Mouse (Mus musculus) left cerebral cortex, adult 2 months (tissue): ENCODE results near the gene 9130019O22Rik. TPM values are rescaled to one million over a fixed set of nuclear protein-coding genes. Genes with fewer than 3 reads are reported as not detected.
A peak's percentile ranks its signal among the peaks of the same experiment; 100 is the strongest.
"Not testable (repeated sequence)": the region's sequence is repeated elsewhere in the genome, so short reads cannot be mapped to it uniquely, and the experiment has no call there.

ENCODE experiments used
- DNase-seq, 2 experiments: peaks; one replicate each; pipeline ENCODE4 v3.0.0; 2021 to 2022; ENCODE audit warnings: low spot score in 2 of 2, mixed read lengths in 1 of 2; ENCODE audit errors: extremely low spot score in 1 of 2
- H3K27ac ChIP-seq: fragments of 200-600 bp; 2 replicates; pipeline ENCODE4 v1.8.1; 2022
- H3K4me3 ChIP-seq: fragments of 200-600 bp; 2 replicates; pipeline ENCODE4 v1.8.1; 2022
- CTCF ChIP-seq: fragments of 200-600 bp; IDR thresholded peaks from 2 replicates; pipeline ENCODE4 v1.8.1; 2022; ENCODE audit warnings: antibody characterized with exemption, mild to moderate bottlenecking, moderate library complexity
- intact Hi-C: fragments of 180-260 bp; cut with DNase I; formaldehyde crosslinking; loops from one replicate; pipeline ENCODE4 v1.15.1; 2025
- total RNA-seq, 2 experiments: library from RNA; stranded (reverse); gene quantifications; 2 replicates each; pipeline ENCODE4 v1.2.3; 2021

The 9130019O22Rik gene
- total RNA-seq, 2 experiments from 2014 or later, result 3.8 to 5.0 TPM

DNA sequence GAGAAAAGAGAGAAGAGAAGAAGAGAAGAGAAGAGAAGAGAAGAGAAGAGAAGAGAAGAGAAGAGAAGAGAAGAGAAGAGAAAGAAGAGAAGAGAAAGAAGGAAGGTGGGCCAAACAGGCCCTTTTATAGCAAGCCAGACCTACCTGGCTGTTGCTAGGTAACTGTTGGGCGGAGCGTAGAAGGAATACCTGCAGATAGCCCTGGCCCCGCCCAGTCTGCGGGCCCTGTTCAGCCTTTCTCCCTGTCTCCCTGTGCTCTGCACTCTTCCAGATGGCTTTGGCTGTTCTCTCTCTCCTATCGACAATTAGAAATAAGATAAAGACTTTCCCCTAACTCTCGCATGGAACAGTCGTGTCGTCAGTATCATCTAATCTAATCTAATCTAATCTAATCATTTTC is 40.3 kb downstream of the 9130019O22Rik start:
- TF ChIP-seq CTCF, result no peak
- Histone ChIP-seq H3K4me3 (no peak overlapping the region), H3K27ac (no peak overlapping the region)
- no peak for DNase-seq
- intact Hi-C loops, result loop anchor here (5.0 kb wide), 3 partner anchors 74 to 291 kb away; partner anchors contain the start of gene Sephs2

DNA sequence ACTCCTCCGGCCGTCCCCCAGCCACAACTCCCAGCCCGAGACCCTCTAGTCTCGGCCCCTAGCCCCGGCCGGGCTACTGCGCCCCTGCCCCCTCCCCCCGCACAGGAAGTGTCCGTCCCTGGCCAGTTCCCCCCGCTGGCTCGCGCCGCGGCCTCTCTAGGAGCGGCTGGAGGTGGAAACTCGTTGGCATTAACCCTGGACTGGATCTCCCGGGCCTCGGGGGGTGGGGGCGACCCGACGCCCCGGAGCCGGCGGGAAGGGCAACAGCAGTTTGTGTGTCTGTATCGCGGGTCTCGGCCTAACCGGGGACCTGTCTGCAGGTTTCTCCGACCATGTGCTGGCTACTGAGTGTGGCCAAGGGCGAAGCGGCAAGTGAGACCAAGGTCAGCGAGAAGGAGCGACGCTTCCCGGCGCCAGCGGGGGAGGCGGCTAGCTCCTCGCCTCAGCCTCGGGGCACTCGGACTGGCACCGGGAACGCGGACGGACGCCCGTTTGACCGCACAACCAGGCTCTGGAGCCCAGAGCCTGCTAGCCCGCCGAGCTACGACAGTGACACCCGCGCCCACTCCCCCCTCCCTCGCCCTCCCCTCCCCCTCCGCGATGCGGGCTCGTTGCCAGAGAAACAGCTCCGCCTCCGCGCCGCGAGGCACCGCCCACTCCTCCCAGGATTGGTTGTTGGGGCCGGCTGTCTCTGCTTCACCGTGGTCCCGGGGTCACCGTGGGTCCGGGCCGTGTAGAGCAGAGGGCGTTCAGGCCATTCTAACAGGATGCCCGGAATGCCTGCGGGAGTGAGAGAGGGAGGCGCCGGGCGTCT is 41.2 kb downstream of the 9130019O22Rik start, which contains the start of gene Zfp768:
TSS of gene Zfp768 (minus strand) at position 78 of the 814 bp plus-strand sequence.
- DNase-seq, result peak; percentile 85 to 86
- H3K4me3 ChIP-seq, result peak within 1 kb of the TSS; percentile 88
- TF ChIP-seq CTCF, result no peak
- peak within 1 kb of the TSS; percentile 98 for H3K27ac ChIP-seq
- intact Hi-C loops, result loop anchor here (2.0 to 5.0 kb wide), 4 partner anchors 37 to 292 kb away; partner anchors contain the start of gene Sephs2

DNA sequence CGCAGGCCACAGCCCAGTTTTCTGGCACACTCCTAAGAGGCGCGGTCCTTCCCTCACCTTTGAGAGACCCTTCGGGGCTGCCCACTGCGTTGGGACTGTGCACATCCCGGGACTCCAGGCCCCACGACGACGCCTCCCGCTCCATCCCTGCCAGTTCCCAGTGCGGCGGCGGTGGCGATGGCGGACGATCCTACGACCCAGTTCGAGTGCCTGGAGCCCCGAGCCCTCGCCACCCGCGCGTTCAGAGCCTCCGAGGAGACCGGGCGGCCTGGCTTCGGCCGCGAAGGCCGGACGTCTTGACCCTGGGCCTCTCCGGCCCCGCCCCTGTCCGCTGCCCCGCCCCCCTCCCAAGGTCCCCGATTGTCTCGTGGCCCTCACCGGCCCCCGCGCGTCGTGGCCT is 41.9 kb downstream of the 9130019O22Rik start:
- peak overlapping the region; percentile 98 for H3K27ac ChIP-seq
- intact Hi-C loops, result loop anchor here (2.0 to 5.0 kb wide), 4 partner anchors 36 to 292 kb away; partner anchors contain the start of gene Sephs2
- DNase-seq, result peak in 1 of 2 experiments; percentile 32
- no peak for TF ChIP-seq CTCF
- H3K4me3 ChIP-seq, result peak overlapping the region; percentile 88

DNA sequence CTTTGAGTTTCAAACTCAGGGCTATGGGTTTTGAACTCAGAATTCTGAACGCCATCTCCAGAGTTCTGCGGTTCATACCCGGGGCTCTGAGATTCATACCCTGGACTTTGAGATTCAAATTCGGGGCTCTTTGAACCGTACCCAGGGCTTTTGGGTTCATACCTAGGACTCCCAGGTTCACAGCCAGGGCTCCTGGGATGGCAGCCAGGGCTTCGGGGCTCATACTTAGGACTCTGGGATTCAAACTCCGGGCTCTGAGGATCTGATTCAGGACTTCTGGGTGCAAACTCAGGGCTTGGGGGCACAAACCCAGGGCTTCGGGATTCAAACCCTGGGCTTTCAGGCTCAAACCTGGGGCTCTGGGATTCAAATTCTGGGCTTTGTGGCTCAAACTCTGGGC is 42.6 kb downstream of the 9130019O22Rik start:
- no peak for TF ChIP-seq CTCF
- H3K4me3 ChIP-seq, result peak overlapping the region; percentile 88
- no peak for DNase-seq
- peak overlapping the region; percentile 98; the same call in 1 of the 2 replicates for H3K27ac ChIP-seq
- intact Hi-C loops, result loop anchor here (2.0 kb wide), 1 partner anchor 36 kb away; no protein-coding TSS in a partner anchor

DNA sequence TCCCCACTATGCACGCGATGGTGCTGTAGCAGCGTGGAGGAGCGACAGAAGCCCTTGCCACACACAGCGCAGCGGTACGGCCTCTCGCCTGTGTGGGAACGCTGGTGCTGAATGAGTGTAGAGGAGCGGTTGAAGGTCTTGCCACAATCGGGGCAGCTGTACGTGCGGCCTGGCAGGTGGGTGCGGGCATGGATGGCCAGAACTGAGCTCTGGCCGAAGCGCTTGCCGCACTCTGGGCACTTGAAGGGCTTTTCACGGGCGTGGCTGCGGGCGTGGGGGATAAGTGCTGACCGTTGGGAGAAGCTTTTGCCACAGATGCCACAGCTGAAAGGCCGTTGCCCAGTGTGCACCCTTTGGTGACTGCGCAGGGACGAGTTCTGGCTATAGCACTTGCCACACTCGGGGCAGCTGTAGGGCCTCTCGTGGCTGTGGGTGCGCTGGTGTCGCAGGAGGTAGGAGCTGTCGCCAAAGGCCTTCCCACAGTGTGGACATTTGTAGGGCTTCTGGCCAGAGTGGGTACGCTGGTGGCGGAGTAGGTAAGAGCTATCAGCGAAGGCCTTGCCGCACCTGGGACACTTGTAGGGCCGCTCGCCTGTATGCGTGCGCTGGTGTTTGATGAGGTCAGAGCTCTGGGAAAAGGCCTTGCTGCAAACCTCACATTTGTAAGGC is 43.5 kb downstream of the 9130019O22Rik start:
- H3K4me3 ChIP-seq, result no peak overlapping the region
- no peak overlapping the region for H3K27ac ChIP-seq
- no peak for DNase-seq
- intact Hi-C loops, result loop anchor here (2.0 kb wide), 1 partner anchor 35 kb away; no protein-coding TSS in a partner anchor
- TF ChIP-seq CTCF, result no peak

DNA sequence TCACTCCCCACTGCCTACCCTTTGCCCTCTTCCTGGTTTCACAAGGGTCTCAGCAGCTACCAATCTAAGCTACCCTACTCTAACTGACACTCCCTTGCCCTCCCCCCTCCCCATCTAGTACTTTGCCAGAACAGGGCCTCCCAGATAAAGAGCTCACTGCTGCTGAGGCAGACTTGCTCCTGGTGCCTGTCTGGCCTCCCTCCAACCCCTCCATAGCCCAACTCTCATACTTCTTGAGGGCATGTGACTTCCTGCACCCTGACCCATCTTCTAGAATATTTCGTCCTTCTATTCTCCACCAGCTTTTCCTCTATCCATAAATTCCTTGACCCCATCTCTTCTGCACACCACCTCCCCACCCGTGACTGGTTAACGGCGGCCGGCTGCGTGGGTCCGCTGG is 44.1 kb downstream of the 9130019O22Rik start:
- no peak for TF ChIP-seq CTCF
- no peak for DNase-seq
- intact Hi-C loops, result no loop called here
- H3K27ac ChIP-seq, result no peak overlapping the region
- H3K4me3 ChIP-seq, result no peak overlapping the region

DNA sequence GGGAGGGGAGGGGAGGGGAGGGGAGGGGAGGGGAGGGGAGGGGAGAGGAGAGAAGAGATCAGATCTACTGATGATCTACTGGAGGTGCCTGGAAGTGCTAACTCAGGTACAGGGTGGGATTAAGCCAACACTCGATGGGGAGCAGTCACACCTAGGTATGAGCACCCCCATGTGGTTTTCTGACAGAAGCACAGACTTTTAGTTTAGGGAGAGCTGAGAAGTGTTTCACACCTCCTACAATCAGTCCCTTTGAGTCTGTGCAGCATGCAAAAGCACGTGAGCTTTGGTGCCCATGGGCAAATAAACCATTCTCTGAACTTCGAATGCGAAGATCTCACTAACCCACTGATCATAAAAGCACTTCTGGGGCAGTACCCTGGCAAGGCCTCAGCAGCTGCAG is 44.6 kb downstream of the 9130019O22Rik start:
- Histone ChIP-seq H3K4me3 (no peak overlapping the region), H3K27ac (no peak overlapping the region)
- TF ChIP-seq CTCF, result peak; percentile 49
- no peak for DNase-seq
- intact Hi-C loops, result no loop called here

DNA sequence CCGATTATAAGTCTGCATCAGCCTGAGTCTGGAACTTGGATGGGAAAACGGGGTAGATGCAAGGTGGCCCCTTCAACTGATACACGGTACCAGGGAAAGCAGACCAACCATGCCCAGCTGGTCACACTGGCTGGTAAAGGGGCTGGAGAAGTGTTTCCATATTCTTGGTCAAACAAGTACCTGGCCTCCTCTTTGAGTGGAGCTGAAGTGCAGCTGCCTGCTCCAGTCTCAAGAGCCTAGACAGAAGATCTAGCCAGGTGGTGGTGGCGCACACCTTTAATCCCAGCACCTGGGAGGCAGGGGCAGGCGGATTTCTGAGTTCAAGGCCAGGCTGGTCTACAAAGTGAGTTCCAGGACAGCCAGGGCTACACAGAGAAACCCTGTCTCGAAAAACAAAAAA is 45.1 kb downstream of the 9130019O22Rik start:
- intact Hi-C loops, DNase-seq, H3K4me3 ChIP-seq, H3K27ac ChIP-seq: not testable (repeated sequence)

DNA sequence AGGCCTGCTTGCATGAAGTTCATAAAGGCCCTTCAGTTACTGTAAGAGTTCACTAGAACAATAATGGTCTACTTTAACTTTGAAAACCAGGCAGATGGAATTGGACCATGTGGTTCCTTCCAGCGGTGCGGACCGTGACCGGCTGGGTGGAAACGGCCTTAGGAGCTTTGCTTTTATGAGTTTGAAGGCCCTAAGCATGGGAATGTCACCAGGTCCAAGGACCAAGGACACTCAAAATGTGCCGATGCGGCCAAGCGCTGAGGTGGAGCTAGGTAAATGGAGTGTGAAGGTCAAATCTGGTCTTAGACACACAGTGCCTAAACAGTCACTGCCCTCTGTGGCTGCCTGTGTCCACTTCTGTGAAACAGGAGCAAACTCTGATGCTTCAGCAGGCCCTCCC is 45.6 kb downstream of the 9130019O22Rik start:
- Histone ChIP-seq H3K4me3 (no peak overlapping the region), H3K27ac (no peak overlapping the region)
- intact Hi-C loops, result no loop called here
- DNase-seq, result no peak
- no peak for TF ChIP-seq CTCF

DNA sequence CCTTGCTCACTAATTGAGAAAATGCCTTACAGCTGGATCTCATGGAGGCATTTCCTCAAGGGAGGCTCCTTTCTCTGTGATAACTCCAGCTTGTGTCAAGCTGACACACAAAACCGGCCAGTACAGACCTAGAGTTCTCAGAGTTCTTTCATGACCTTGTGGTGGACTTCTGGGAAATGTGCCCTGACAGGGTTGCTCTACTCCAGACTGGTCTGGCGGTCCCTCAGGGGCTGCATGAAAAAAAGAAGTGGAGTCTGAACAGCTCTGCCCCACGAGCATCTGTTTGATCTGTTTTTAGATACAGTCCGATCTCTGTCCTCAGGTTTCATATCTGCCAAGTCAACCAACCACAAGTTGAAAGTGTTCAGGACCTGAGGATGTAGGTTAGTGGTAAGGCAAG is 49.3 kb downstream of the 9130019O22Rik start:
- intact Hi-C loops, result no loop called here
- Histone ChIP-seq H3K27ac (no peak overlapping the region), H3K4me3 (no peak overlapping the region)
- TF ChIP-seq CTCF, result no peak
- no peak for DNase-seq

DNA sequence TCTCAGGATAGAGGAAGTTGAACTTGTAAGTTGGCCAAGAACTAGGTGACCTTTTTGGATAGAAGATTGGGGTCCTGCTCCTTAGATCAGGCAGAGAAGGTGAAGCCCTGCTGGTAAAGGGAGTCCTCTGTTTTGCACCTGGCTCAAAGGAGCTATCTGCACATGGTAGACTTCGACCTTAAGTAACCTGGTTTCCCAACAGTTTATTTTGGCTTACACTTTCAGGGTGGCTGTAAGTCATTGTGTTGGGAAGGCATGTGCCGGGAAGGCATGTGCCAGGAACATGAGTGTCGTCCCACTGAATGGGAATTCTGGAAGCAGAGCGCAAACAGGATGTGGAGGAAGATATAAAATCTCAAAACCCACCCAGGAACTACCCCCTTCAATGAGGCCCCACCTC is 51.4 kb downstream of the 9130019O22Rik start:
- DNase-seq, result no peak
- Histone ChIP-seq H3K27ac (no peak overlapping the region), H3K4me3 (no peak overlapping the region)
- intact Hi-C loops, result no loop called here
- TF ChIP-seq CTCF, result no peak

DNA sequence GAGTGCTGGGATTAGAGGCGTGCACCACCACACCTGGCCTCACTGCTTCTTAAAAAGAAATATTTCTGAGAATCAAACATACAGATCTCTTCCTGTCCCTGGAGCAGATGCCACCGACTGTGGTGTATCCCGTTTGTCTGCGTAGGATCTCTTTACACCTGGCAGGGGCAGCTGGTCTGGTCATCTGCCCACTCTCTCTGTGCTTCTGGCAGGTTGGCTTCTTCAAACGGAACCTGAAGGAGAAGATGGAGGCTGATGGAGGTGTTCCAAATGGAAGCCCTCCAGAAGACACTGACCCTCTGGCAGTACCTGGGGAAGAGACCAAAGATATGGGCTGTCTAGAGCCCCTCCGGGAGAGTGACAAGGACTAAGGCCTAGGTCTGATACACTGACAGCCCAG is 53.7 kb downstream of the 9130019O22Rik start:
- no peak for DNase-seq
- no peak overlapping the region for H3K27ac ChIP-seq
- no peak overlapping the region for H3K4me3 ChIP-seq
- TF ChIP-seq CTCF, result no peak
- intact Hi-C loops, result no loop called here

Other genes with a start within 250 kb of the 9130019O22Rik start
- gene Spn, start 249.3 kb downstream of the 9130019O22Rik start, total RNA-seq, result under 1 TPM; 0.18 to 0.23 TPM
- gene Cd2bp2, start 191.1 kb downstream of the 9130019O22Rik start, total RNA-seq, result 10 to 100 TPM; 77.7 to 80.8 TPM
- gene Tbc1d10b, start 178.7 kb downstream of the 9130019O22Rik start, total RNA-seq, result 100 to 1,000 TPM in 1 of 2 experiments, 10 to 100 TPM in 1; 91.9 to 110 TPM
- gene Mylpf, start 178.3 kb downstream of the 9130019O22Rik start, total RNA-seq, result 1 to 10 TPM; 2.7 to 3.3 TPM
- 10 to 100 TPM; 17.8 to 20.5 TPM for gene Zfp553, start 154.1 kb downstream of the 9130019O22Rik start, total RNA-seq
- 1 to 10 TPM; 3.5 to 6.4 TPM for gene Sept1, start 154.0 kb downstream of the 9130019O22Rik start, total RNA-seq
- 10 to 100 TPM; 58.8 to 68.6 TPM for gene Zfp771, start 142.9 kb downstream of the 9130019O22Rik start, total RNA-seq
- gene Dctpp1, start 126.5 kb downstream of the 9130019O22Rik start, total RNA-seq, result 10 to 100 TPM; 24.1 to 25.9 TPM
- 10 to 100 TPM; 33.0 to 39.8 TPM for gene Sephs2, start 113.1 kb downstream of the 9130019O22Rik start, total RNA-seq
- under 1 TPM; 0.37 to 0.59 TPM for gene Itgal, start 90.9 kb downstream of the 9130019O22Rik start, total RNA-seq
- gene Zfp768, start 41.6 kb downstream of the 9130019O22Rik start, total RNA-seq, result 10 to 100 TPM; 13.4 to 14.3 TPM
- gene Zfp747, start 11.1 kb downstream of the 9130019O22Rik start, total RNA-seq, result 1 to 10 TPM; 6.5 to 8.1 TPM
- gene E430018J23Rik, start 6.5 kb upstream of the 9130019O22Rik start, total RNA-seq, result 1 to 10 TPM; 7.6 to 9.3 TPM
- 1 to 10 TPM; 3.8 to 5.6 TPM for gene Zfp764, start 19.7 kb upstream of the 9130019O22Rik start, total RNA-seq
- 10 to 100 TPM; 13.3 to 13.8 TPM for gene Zfp688, start 34.9 kb upstream of the 9130019O22Rik start, total RNA-seq
- gene Zfp689, start 62.0 kb upstream of the 9130019O22Rik start, total RNA-seq, result 1 to 10 TPM; 5.5 to 6.7 TPM
- gene Prr14, start 72.4 kb upstream of the 9130019O22Rik start, total RNA-seq, result 10 to 100 TPM; 28.4 to 33.4 TPM
- gene Fbrs, start 92.0 kb upstream of the 9130019O22Rik start, total RNA-seq, result 10 to 100 TPM; 62.3 to 63.9 TPM
- 100 to 1,000 TPM; 122 to 126 TPM for gene Srcap, start 124.8 kb upstream of the 9130019O22Rik start, total RNA-seq
- 10 to 100 TPM; 12.6 TPM for gene Gm42715, start 132.4 kb upstream of the 9130019O22Rik start, total RNA-seq
- gene Tmem265, start 174.2 kb upstream of the 9130019O22Rik start, total RNA-seq, result 1 to 10 TPM in 1 of 2 experiments, under 1 TPM in 1; 0.50 to 1.0 TPM
- 10 to 100 TPM; 78.1 to 79.8 TPM for gene Phkg2, start 186.2 kb upstream of the 9130019O22Rik start, total RNA-seq
- gene Ccdc189, start 201.4 kb upstream of the 9130019O22Rik start, total RNA-seq, result 10 to 100 TPM in 1 of 2 experiments, 1 to 10 TPM in 1; 9.4 to 10.8 TPM
- 10 to 100 TPM; 78.8 to 79.6 TPM for gene Rnf40, start 201.6 kb upstream of the 9130019O22Rik start, total RNA-seq
- gene Zfp629, start 228.6 kb upstream of the 9130019O22Rik start, total RNA-seq, result 10 to 100 TPM; 24.5 to 26.2 TPM